Mouse (Mus musculus) heart, embryonic 15.5 days (tissue): ENCODE results near the gene Parva. TPM values are rescaled to one million over a fixed set of nuclear protein-coding genes. Genes with fewer than 3 reads are reported as not detected.

Source experiments
- ATAC-seq: fragments of 200-750 bp; cut with Nextera tagmentation; replicated peaks from 2 replicates; pipeline ENCODE4 v1.8.0; 2017; ENCODE audit warnings: low read depth, moderate TSS enrichment; ENCODE audit not compliant: insufficient number of reproducible peaks, insufficient read depth, low FRiP score
- H3K27ac ChIP-seq: fragments of 300-500 bp; sonication (generic); 2 replicates; pipeline ENCODE4 v1.5.1; 2015; ENCODE audit warnings: mild to moderate bottlenecking, inconsistent platforms
- H3K27me3 ChIP-seq: fragments of 300-500 bp; sonication (generic); 2 replicates; pipeline ENCODE4 v1.6.1; 2015; ENCODE audit warnings: inconsistent platforms
- H3K36me3 ChIP-seq: fragments of 300-500 bp; sonication (generic); 2 replicates; pipeline ENCODE4 v1.6.1; 2015; ENCODE audit warnings: mild to moderate bottlenecking, inconsistent platforms
- H3K4me1 ChIP-seq: fragments of 300-500 bp; sonication (generic); replicated peaks from 2 replicates; pipeline ENCODE4 v1.6.1; 2015; ENCODE audit warnings: inconsistent platforms
- H3K4me2 ChIP-seq: fragments of 300-500 bp; sonication (generic); 2 replicates; pipeline ENCODE4 v1.6.1; 2015; ENCODE audit warnings: inconsistent platforms, mild to moderate bottlenecking, moderate library complexity
- H3K4me3 ChIP-seq: fragments of 300-500 bp; sonication (generic); 2 replicates; pipeline ENCODE4 v1.5.1; 2015; ENCODE audit warnings: mild to moderate bottlenecking, inconsistent platforms
- H3K9ac ChIP-seq: fragments of 300-500 bp; sonication (generic); 2 replicates; pipeline ENCODE4 v1.6.1; 2015; ENCODE audit warnings: mild to moderate bottlenecking, inconsistent platforms
- H3K9me3 ChIP-seq: fragments of 300-500 bp; sonication (generic); replicated peaks from 2 replicates; pipeline ENCODE4 v1.6.1; 2016; ENCODE audit warnings: inconsistent platforms
- WGBS: fragments of 180-500 bp; shearing (Covaris S2); methylation state at CpG from one replicate; pipeline ENCODE4 v1.1.7; 2015; ENCODE audit warnings: mixed read lengths; 5-methylcytosine and 5-hydroxymethylcytosine counted together
- polyA plus RNA-seq: library from polyadenylated mRNA; unstranded; fragments of >200 nt; fragmentation: Nextera tagmentation; extraction: Ambion mirVana; gene quantifications from 2 replicates; pipeline ENCODE4 v1.2.1, GENCODE M21; 2015

The Parva gene
- polyA plus RNA-seq, 1 experiment from 2014 or later, result 74.6 TPM

GRCm38 (mm10) chr7:112603496-112604170, 176.3 kb downstream of the Parva start:
- Histone ChIP-seq H3K27me3 (no peaks in the 10 kb centered on the region), H3K4me1 (peaks cover 20% of the 10 kb centered on the region), H3K9ac (no peak overlapping the region), H3K9me3 (no peaks in the 10 kb centered on the region), H3K4me2 (no peak overlapping the region), H3K4me3 (no peak overlapping the region), H3K36me3 (no peaks in the 10 kb centered on the region), H3K27ac (peak overlapping the region; percentile 49)
- peak; percentile 50; the same call in 1 of the 2 replicates for ATAC-seq
- WGBS, result 65% methylated on average over 10 of the region's 10 CpGs

GRCm38 (mm10) chr7:112604209-112604608, 176.9 kb downstream of the Parva start:
- no peaks in the 10 kb centered on the region for H3K36me3 ChIP-seq
- no peak overlapping the region for H3K4me3 ChIP-seq
- ATAC-seq, result no peak
- no peak overlapping the region for H3K4me2 ChIP-seq
- H3K27ac ChIP-seq, result peak overlapping the region; percentile 49
- WGBS, result 65% methylated on average over 8 of the region's 8 CpGs
- H3K9me3 ChIP-seq, result no peaks in the 10 kb centered on the region
- peaks cover 19% of the 10 kb centered on the region for H3K4me1 ChIP-seq
- no peaks in the 10 kb centered on the region for H3K27me3 ChIP-seq
- H3K9ac ChIP-seq, result no peak overlapping the region

- no peaks in the 10 kb centered on the region for H3K9me3 ChIP-seq
- no peaks in the 10 kb centered on the region for H3K36me3 ChIP-seq
- H3K4me3 ChIP-seq, result no peak overlapping the region
- peak overlapping the region; percentile 58; the same call in 1 of the 2 replicates for H3K27ac ChIP-seq
- WGBS, result 88% methylated on average over 3 of the region's 3 CpGs
- no peaks in the 10 kb centered on the region for H3K27me3 ChIP-seq
- H3K4me2 ChIP-seq, result no peak overlapping the region
- H3K9ac ChIP-seq, result no peak overlapping the region
- peaks cover 11% of the 10 kb centered on the region for H3K4me1 ChIP-seq
- ATAC-seq, result no peak
These were observed 186.9 kb downstream of the Parva start for GRCm38 (mm10) chr7:112614046-112614790.

GRCm38 (mm10) chr7:112614791-112615668, 187.7 kb downstream of the Parva start:
- Histone ChIP-seq H3K36me3 (no peaks in the 10 kb centered on the region), H3K4me1 (peaks cover 12% of the 10 kb centered on the region), H3K9ac (no peak overlapping the region), H3K9me3 (no peaks in the 10 kb centered on the region), H3K27me3 (no peaks in the 10 kb centered on the region), H3K4me2 (no peak overlapping the region), H3K4me3 (no peak overlapping the region), H3K27ac (peak overlapping the region; percentile 58)
- WGBS, result 46% methylated on average over 10 of the region's 10 CpGs
- 0 out of 2 replicates have a peak, but pooled peaks have one; percentile 31 for ATAC-seq

- no peaks in the 10 kb centered on the region for H3K27me3 ChIP-seq
- H3K36me3 ChIP-seq, result no peaks in the 10 kb centered on the region
- H3K4me1 ChIP-seq, result peaks cover 10% of the 10 kb centered on the region
- H3K9me3 ChIP-seq, result no peaks in the 10 kb centered on the region
- WGBS, result 62% methylated on average over 22 of the region's 22 CpGs
- peak overlapping the region; percentile 38 for H3K4me2 ChIP-seq
- peak overlapping the region; percentile 13; the same call in 1 of the 2 replicates for H3K4me3 ChIP-seq
- ATAC-seq, result no peak
- H3K27ac ChIP-seq, result peak overlapping the region; percentile 52; the same call in 1 of the 2 replicates
- H3K9ac ChIP-seq, result no peak overlapping the region
These were observed 193.2 kb downstream of the Parva start for GRCm38 (mm10) chr7:112620322-112621179.

GRCm38 (mm10) chr7:112627481-112627880, 200.2 kb downstream of the Parva start:
- H3K36me3 ChIP-seq, result no peaks in the 10 kb centered on the region
- no peaks in the 10 kb centered on the region for H3K9me3 ChIP-seq
- 73% methylated on average over 4 of the region's 4 CpGs for WGBS
- H3K4me1 ChIP-seq, result peaks cover 4% of the 10 kb centered on the region; the same call in 1 of the 2 replicates
- H3K9ac ChIP-seq, result no peak overlapping the region
- no peak for ATAC-seq
- H3K27ac ChIP-seq, result no peak overlapping the region
- H3K27me3 ChIP-seq, result no peaks in the 10 kb centered on the region
- no peak overlapping the region for H3K4me3 ChIP-seq
- H3K4me2 ChIP-seq, result no peak overlapping the region

- Histone ChIP-seq H3K4me3 (no peak overlapping the region), H3K9me3 (no peaks in the 10 kb centered on the region; the same call in 1 of the 2 replicates), H3K27me3 (no peaks in the 10 kb centered on the region), H3K4me2 (no peak overlapping the region), H3K36me3 (peaks cover 5% of the 10 kb centered on the region; the same call in 1 of the 2 replicates), H3K27ac (no peak overlapping the region), H3K4me1 (no peaks in the 10 kb centered on the region), H3K9ac (no peak overlapping the region)
- WGBS, result 80% methylated on average over 10 of the region's 10 CpGs
- ATAC-seq, result no peak
These were observed 207.4 kb downstream of the Parva start for GRCm38 (mm10) chr7:112634505-112635213.

- no peak for ATAC-seq
- H3K9ac ChIP-seq, result no peak overlapping the region
- no peaks in the 10 kb centered on the region for H3K27me3 ChIP-seq
- H3K4me2 ChIP-seq, result no peak overlapping the region
- no peaks in the 10 kb centered on the region for H3K4me1 ChIP-seq
- no peak overlapping the region for H3K4me3 ChIP-seq
- H3K36me3 ChIP-seq, result peaks cover 5% of the 10 kb centered on the region; the same call in 1 of the 2 replicates
- H3K9me3 ChIP-seq, result no peaks in the 10 kb centered on the region; the same call in 1 of the 2 replicates
- no peak overlapping the region for H3K27ac ChIP-seq
- WGBS, result 89% methylated on average over 2 of the region's 2 CpGs
These were observed 208.6 kb downstream of the Parva start for GRCm38 (mm10) chr7:112635936-112636335.
